Mouse (Mus musculus) intestine, embryonic 14.5 days (tissue): ENCODE results near the gene Olfr328. TPM values are rescaled to one million over a fixed set of nuclear protein-coding genes. Genes with fewer than 3 reads are reported as not detected.
"Not testable (repeated sequence)": the region's sequence is repeated elsewhere in the genome, so short reads cannot be mapped to it uniquely, and the experiment has no call there.

Source experiments
- ATAC-seq: fragments of 200-750 bp; cut with Nextera tagmentation; replicated peaks from 2 replicates; pipeline ENCODE4 v1.8.0; 2017; ENCODE audit warnings: low read depth, moderate number of reproducible peaks, moderate TSS enrichment, moderate library complexity; ENCODE audit not compliant: low FRiP score, low TSS enrichment
- DNase-seq: peaks from one replicate; pipeline ENCODE4 v3.0.0-alpha.2; 2018; ENCODE audit warnings: low spot score
- H3K27ac ChIP-seq: fragments of 300-500 bp; sonication (generic); 2 replicates; pipeline ENCODE4 v1.5.1; 2014; ENCODE audit warnings: low read depth, mild to moderate bottlenecking, control low read depth
- H3K27me3 ChIP-seq: fragments of 300-500 bp; sonication (generic); replicated peaks from 2 replicates; pipeline ENCODE4 v1.6.1; 2014; ENCODE audit warnings: low read length, control low read depth; ENCODE audit not compliant: control insufficient read depth, insufficient read depth
- H3K36me3 ChIP-seq: fragments of 300-500 bp; sonication (generic); 2 replicates; pipeline ENCODE4 v1.6.1; 2014; ENCODE audit warnings: low read length, control low read depth; ENCODE audit not compliant: control insufficient read depth, insufficient read depth
- H3K4me1 ChIP-seq: fragments of 300-500 bp; sonication (generic); replicated peaks from 2 replicates; pipeline ENCODE4 v1.6.1; 2014; ENCODE audit warnings: low read length, control low read depth, mixed read lengths; ENCODE audit not compliant: control insufficient read depth, insufficient read depth
- H3K4me2 ChIP-seq: fragments of 300-500 bp; sonication (generic); 2 replicates; pipeline ENCODE4 v1.6.1; 2014; ENCODE audit warnings: low read length
- H3K4me3 ChIP-seq: fragments of 300-500 bp; sonication (generic); 2 replicates; pipeline ENCODE4 v1.5.1; 2014; ENCODE audit warnings: low read depth, low read length, control low read depth, mixed read lengths
- H3K9ac ChIP-seq: fragments of 300-500 bp; sonication (generic); 2 replicates; pipeline ENCODE4 v1.6.1; 2014; ENCODE audit warnings: mild to moderate bottlenecking, low read length
- H3K9me3 ChIP-seq: fragments of 300-500 bp; sonication (generic); 2 replicates; pipeline ENCODE4 v1.6.1; 2016; ENCODE audit warnings: low read length, control low read depth; ENCODE audit not compliant: control insufficient read depth
- polyA plus RNA-seq: library from polyadenylated mRNA; unstranded; fragments of >200 nt; fragmentation: Nextera tagmentation; extraction: Ambion mirVana; gene quantifications from 2 replicates; pipeline ENCODE4 v1.2.1, GENCODE M21; 2014

Gene Olfr328
- polyA plus RNA-seq, 1 experiment from 2014 or later: 0.08 TPM

GRCm38 (mm10) chr11:58502472-58502871 lies 53.0 kb downstream of the Olfr328 start, which contains the start of gene Olfr331:
TSS of gene Olfr331 (minus strand) at chr11:58502572.
- not testable (repeated sequence) for ATAC-seq, H3K36me3 ChIP-seq, H3K9ac ChIP-seq, DNase-seq, H3K4me2 ChIP-seq, H3K4me3 ChIP-seq, H3K9me3 ChIP-seq, H3K27me3 ChIP-seq, H3K4me1 ChIP-seq, H3K27ac ChIP-seq

Other genes starting within 250 kb of the Olfr328 start
- gene Zfp692, start 248.6 kb downstream of the Olfr328 start, polyA plus RNA-seq: 19.7 and 22.3 TPM in 2 replicates
- gene Zfp672, start 225.3 kb downstream of the Olfr328 start, polyA plus RNA-seq: 45.9 and 49.6 TPM in 2 replicates
- 27.5 and 28.9 TPM in 2 replicates for gene Sh3bp5l, start 224.9 kb downstream of the Olfr328 start, polyA plus RNA-seq
- 274 and 403 TPM in 2 replicates for gene Lypd8, start 176.6 kb downstream of the Olfr328 start, polyA plus RNA-seq
- gene 1810065E05Rik, start 134.5 kb downstream of the Olfr328 start, polyA plus RNA-seq: not detected in 2 replicates
- not detected in 2 replicates for gene Gm12253, start 123.1 kb downstream of the Olfr328 start, polyA plus RNA-seq
- gene Lypd9, start 102.7 kb downstream of the Olfr328 start, polyA plus RNA-seq: not detected in 2 replicates
- gene Olfr30, start 93.4 kb downstream of the Olfr328 start, polyA plus RNA-seq: not detected in 2 replicates
- gene Olfr332, start 63.1 kb downstream of the Olfr328 start, polyA plus RNA-seq: not detected in 2 replicates
- not detected in 2 replicates for gene Olfr331, start 53.1 kb downstream of the Olfr328 start, polyA plus RNA-seq
- not detected in 2 replicates for gene Olfr330, start 20.8 kb downstream of the Olfr328 start, polyA plus RNA-seq
- not detected in 2 replicates for gene Olfr329-ps, start 9.2 kb downstream of the Olfr328 start, polyA plus RNA-seq
- not detected in 2 replicates for gene Olfr224, start 14.9 kb upstream of the Olfr328 start, polyA plus RNA-seq
- gene Olfr325, start 22.1 kb upstream of the Olfr328 start, polyA plus RNA-seq: not detected in 2 replicates
- not detected in 2 replicates for gene Olfr324, start 39.5 kb upstream of the Olfr328 start, polyA plus RNA-seq
- gene 2210407C18Rik, start 60.4 kb upstream of the Olfr328 start, polyA plus RNA-seq: 0.22 TPM in 1 of 2 replicates, not detected in the other
- gene Olfr323, start 74.9 kb upstream of the Olfr328 start, polyA plus RNA-seq: 0.12 TPM in 1 of 2 replicates, not detected in the other
- gene Trim58, start 84.8 kb upstream of the Olfr328 start, polyA plus RNA-seq: 0.08 and 0.16 TPM in 2 replicates
- gene Olfr322, start 103.1 kb upstream of the Olfr328 start, polyA plus RNA-seq: not detected in 2 replicates
- gene Olfr320, start 125.5 kb upstream of the Olfr328 start, polyA plus RNA-seq: not detected in 2 replicates
- not detected in 2 replicates for gene Olfr319, start 143.5 kb upstream of the Olfr328 start, polyA plus RNA-seq
- not detected in 2 replicates for gene Olfr318, start 168.4 kb upstream of the Olfr328 start, polyA plus RNA-seq
- not detected in 2 replicates for gene Olfr317, start 183.6 kb upstream of the Olfr328 start, polyA plus RNA-seq
- not detected in 2 replicates for gene Olfr316, start 197.1 kb upstream of the Olfr328 start, polyA plus RNA-seq
- gene Olfr315, start 217.6 kb upstream of the Olfr328 start, polyA plus RNA-seq: not detected in 2 replicates
- not detected in 2 replicates for gene Olfr314, start 227.3 kb upstream of the Olfr328 start, polyA plus RNA-seq
- gene Fam183b, start 246.3 kb upstream of the Olfr328 start, polyA plus RNA-seq: 40.1 and 47.1 TPM in 2 replicates